Mouse (Mus musculus): ENCODE results near the gene Trub2.

Gene Trub2

GRCm38 (mm10) chr2:29718581-29718980, 69.7 kb downstream of the Trub2 start:
- no peak for DNase-seq

DNA sequence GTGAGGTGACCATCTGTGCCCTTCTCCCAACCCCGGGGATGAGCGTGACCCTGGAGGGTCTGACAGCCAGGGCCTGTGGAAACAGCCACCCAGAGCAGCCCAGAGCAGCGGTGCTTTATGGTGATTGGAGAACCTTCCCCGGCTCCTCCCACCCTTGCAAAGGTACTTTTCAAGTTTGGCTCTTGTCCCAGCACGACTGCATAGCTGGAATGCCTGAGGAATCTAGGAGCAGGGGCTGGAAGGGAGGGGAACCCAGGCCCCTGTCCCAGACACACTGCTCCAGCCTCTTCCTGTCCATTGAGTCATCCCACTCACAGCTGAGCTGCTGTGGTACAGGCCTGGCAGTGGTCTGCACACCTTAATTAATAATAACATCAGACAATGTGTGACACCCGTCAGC, 71.6 kb downstream of the Trub2 start:
- peak; percentile 79 for DNase-seq

DNA sequence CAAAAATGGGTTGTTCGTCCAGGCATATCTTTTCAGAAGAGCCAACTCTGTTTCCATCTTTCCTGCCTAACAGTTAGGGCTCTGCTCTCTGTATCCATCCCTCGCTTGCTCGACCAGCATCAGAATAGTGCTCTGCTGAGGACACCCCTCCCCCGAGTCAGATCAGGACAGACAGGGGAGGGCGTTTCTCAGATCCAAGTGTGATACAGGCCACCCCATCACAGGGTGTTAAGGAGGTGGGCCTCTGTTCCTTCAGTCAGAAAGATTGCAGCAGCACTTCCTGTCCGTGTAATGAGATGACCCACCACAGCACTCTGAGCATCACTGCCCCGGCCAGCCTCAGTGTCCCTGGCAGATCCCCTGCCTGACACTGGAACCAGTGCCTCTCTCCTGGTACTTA, 72.2 kb downstream of the Trub2 start:
- no peak for DNase-seq

- DNase-seq = no peak
Measured at GRCm38 (mm10) chr2:29714127-29714526, 74.2 kb downstream of the Trub2 start.

- no peak for DNase-seq
Measured at GRCm38 (mm10) chr2:29713501-29713900, 74.8 kb downstream of the Trub2 start.

DNA sequence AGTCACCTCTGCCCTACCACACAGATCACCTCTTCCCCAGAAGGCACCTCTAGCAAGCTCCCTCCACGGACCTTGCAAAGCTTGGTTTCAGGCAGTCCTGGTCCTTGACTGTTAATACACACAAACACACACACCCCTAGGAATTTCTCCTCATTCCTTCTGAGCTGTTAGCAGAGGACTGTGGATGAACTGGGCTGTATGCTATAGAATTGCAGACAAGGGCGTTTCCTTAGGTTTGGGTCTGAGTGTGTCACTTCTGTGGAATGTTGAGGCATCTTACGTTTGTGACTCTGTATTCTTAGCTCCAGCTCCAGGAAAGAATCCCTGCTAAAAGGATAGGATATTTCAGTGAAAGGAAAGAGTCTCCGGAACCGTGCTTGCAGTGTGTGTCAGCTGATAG, 76.4 kb downstream of the Trub2 start:
- DNase-seq = no peak
